Mouse (Mus musculus) CH12.LX (cell line): ENCODE measurements at regions not wholly inside any gene's neighbourhood (a gene's known extent, or its start where the extent isn't known, plus 50 kb on each side); places are given as distances from the start of the nearest gene placed in this dataset.

ENCODE experiments used
- DNase-seq: peaks from one replicate; pipeline ENCODE4 v3.0.0-alpha.2; 2013; ENCODE audit errors: extremely low read depth
- H3K27ac ChIP-seq: 2 replicates; pipeline ENCODE4 v1.5.1; 2012; ENCODE audit warnings: low read depth, mild to moderate bottlenecking, control low read depth, moderate library complexity; ENCODE audit not compliant: insufficient read depth
- H3K27me3 ChIP-seq: replicated peaks from 2 replicates; pipeline ENCODE3; 2012; ENCODE audit warnings: inconsistent platforms
- H3K36me3 ChIP-seq, 2 experiments: replicated peaks in 1 of 2; 2 replicates each; pipeline versions ENCODE3 to v1.6.1; 2012; ENCODE audit warnings: inconsistent platforms in 1 of 2, low read length in 1 of 2, mild to moderate bottlenecking in 1 of 2, mixed read lengths in 1 of 2, moderate library complexity in 1 of 2; ENCODE audit not compliant: control insufficient read depth in 1 of 2, insufficient read depth in 1 of 2
- H3K4me1 ChIP-seq, 2 experiments: 2 replicates each; pipeline ENCODE4 v1.6.1; 2012; ENCODE audit warnings: inconsistent platforms in 1 of 2, moderate library complexity in 1 of 2; ENCODE audit not compliant: insufficient read depth in 2 of 2, control insufficient read depth in 1 of 2
- H3K4me2 ChIP-seq: 2 replicates; pipeline ENCODE4 v1.6.1; 2012; ENCODE audit warnings: low read depth, mild to moderate bottlenecking, control low read depth; ENCODE audit not compliant: poor library complexity, insufficient read depth, severe bottlenecking
- H3K4me3 ChIP-seq, 3 experiments: fragments of 150-350 bp in 1 of 3; sonication (generic) in 1 of 3; replicated peaks in 1 of 3; 2 replicates each; pipeline versions ENCODE3 to v1.5.1; 2011 to 2012; ENCODE audit warnings: low read depth in 2 of 3, low read length in 2 of 3, mild to moderate bottlenecking in 2 of 3, moderate library complexity in 2 of 3, control low read depth in 1 of 3, improper control_type of control experiment in 1 of 3, inconsistent platforms in 1 of 3, mixed read lengths in 1 of 3; ENCODE audit not compliant: poor library complexity in 1 of 3
- H3K79me2 ChIP-seq: replicated peaks from 2 replicates; pipeline ENCODE4 v1.6.1; 2012; ENCODE audit warnings: mild to moderate bottlenecking, moderate library complexity; ENCODE audit not compliant: control insufficient read depth, poor library complexity, insufficient read depth, severe bottlenecking; ENCODE audit errors: extremely low read depth
- H3K9ac ChIP-seq: 2 replicates; pipeline ENCODE4 v1.6.1; 2012; ENCODE audit warnings: low read depth, mild to moderate bottlenecking, control low read depth, moderate library complexity; ENCODE audit not compliant: insufficient read depth
- H3K9me3 ChIP-seq: replicated peaks from 2 replicates; pipeline ENCODE3; 2012; ENCODE audit warnings: low read length, inconsistent platforms, mixed read lengths
- BHLHE40 ChIP-seq: IDR thresholded peaks from 2 replicates; pipeline ENCODE4 v1.6.1; 2011; ENCODE audit warnings: mild to moderate bottlenecking, low read depth, low read length, improper control_type of control experiment
- CHD1 ChIP-seq: IDR thresholded peaks from 2 replicates; pipeline ENCODE4 v1.6.1; 2012; ENCODE audit warnings: low read depth, low read length, improper control_type of control experiment, inconsistent platforms
- CHD2 ChIP-seq: IDR thresholded peaks from 2 replicates; pipeline ENCODE4 v1.6.1; 2011; ENCODE audit warnings: low read length, improper control_type of control experiment
- CTCF ChIP-seq, 2 experiments: IDR thresholded peaks in 1 of 2; conservative IDR thresholded peaks in 1 of 2; 2 replicates each; pipeline ENCODE4 v1.5.1; 2011 to 2012; ENCODE audit warnings: low read depth in 2 of 2, low read length in 2 of 2, improper control_type of control experiment in 1 of 2, inconsistent platforms in 1 of 2, mild to moderate bottlenecking in 1 of 2, moderate library complexity in 1 of 2
- E2F4 ChIP-seq: IDR thresholded peaks from 2 replicates; pipeline ENCODE4 v1.6.1; 2011; ENCODE audit warnings: low read depth, low read length, improper control_type of control experiment; ENCODE audit not compliant: insufficient replicate concordance
- ELF1 ChIP-seq: IDR thresholded peaks from 2 replicates; pipeline ENCODE4 v1.6.1; 2014; ENCODE audit warnings: low read depth, mild to moderate bottlenecking, inconsistent platforms, low read length, improper control_type of control experiment
- EP300 ChIP-seq: IDR thresholded peaks from 2 replicates; pipeline ENCODE4 v1.6.1; 2011; ENCODE audit warnings: low read length, improper control_type of control experiment
- ETS1 ChIP-seq: conservative IDR thresholded peaks from 2 replicates; pipeline ENCODE4 v1.6.1; 2012; ENCODE audit warnings: low read depth, mild to moderate bottlenecking, inconsistent platforms, low read length, improper control_type of control experiment, moderate library complexity
- HCFC1 ChIP-seq: IDR thresholded peaks from 2 replicates; pipeline ENCODE4 v1.6.1; 2012; ENCODE audit warnings: low read depth, mild to moderate bottlenecking, inconsistent platforms, low read length, improper control_type of control experiment
- IRF4 ChIP-seq: IDR thresholded peaks from 2 replicates; pipeline ENCODE4 v1.6.1; 2014; ENCODE audit warnings: low read depth, mild to moderate bottlenecking, inconsistent platforms, low read length, improper control_type of control experiment
- JUN ChIP-seq: IDR thresholded peaks from 2 replicates; pipeline ENCODE4 v1.6.1; 2011; ENCODE audit warnings: low read depth, mild to moderate bottlenecking, low read length, improper control_type of control experiment, moderate library complexity; ENCODE audit not compliant: insufficient read depth
- JUND ChIP-seq: conservative IDR thresholded peaks from 2 replicates; pipeline ENCODE4 v1.6.1; 2011; ENCODE audit warnings: low read depth, low read length, improper control_type of control experiment
- KAT2A ChIP-seq: IDR thresholded peaks from 2 replicates; pipeline ENCODE4 v1.6.1; 2012; ENCODE audit warnings: low read length, improper control_type of control experiment, inconsistent platforms; ENCODE audit not compliant: insufficient replicate concordance
- MAFK ChIP-seq: IDR thresholded peaks from 2 replicates; pipeline ENCODE4 v1.6.1; 2011; ENCODE audit warnings: low read length, improper control_type of control experiment; ENCODE audit not compliant: insufficient replicate concordance
- MAX ChIP-seq: IDR thresholded peaks from 2 replicates; pipeline ENCODE4 v1.6.1; 2011; ENCODE audit warnings: low read length, improper control_type of control experiment
- MAZ ChIP-seq: IDR thresholded peaks from 2 replicates; pipeline ENCODE4 v1.6.1; 2012; ENCODE audit warnings: low read depth, mild to moderate bottlenecking, inconsistent platforms, low read length, improper control_type of control experiment, moderate library complexity
- MEF2A ChIP-seq: IDR thresholded peaks from 2 replicates; pipeline ENCODE4 v1.6.1; 2014; ENCODE audit warnings: low read depth, mild to moderate bottlenecking, inconsistent platforms, low read length, improper control_type of control experiment, borderline replicate concordance
- MXI1 ChIP-seq: IDR thresholded peaks from 2 replicates; pipeline ENCODE4 v1.6.1; 2011; ENCODE audit warnings: mild to moderate bottlenecking, low read depth, low read length, improper control_type of control experiment
- MYC ChIP-seq: IDR thresholded peaks from 2 replicates; pipeline ENCODE4 v1.6.1; 2011; ENCODE audit warnings: low read depth, mild to moderate bottlenecking, improper control_type of control experiment, low read length
- NELFE ChIP-seq: IDR thresholded peaks from 2 replicates; pipeline ENCODE4 v1.6.1; 2011; ENCODE audit warnings: low read depth, low read length, improper control_type of control experiment
- POLR2A ChIP-seq: IDR thresholded peaks from 2 replicates; pipeline ENCODE4 v1.6.1; 2011; ENCODE audit warnings: low read depth, mild to moderate bottlenecking, improper control_type of control experiment, low read length
- POLR2AphosphoS2 ChIP-seq: IDR thresholded peaks from 2 replicates; pipeline ENCODE4 v1.6.1; 2011; ENCODE audit warnings: low read depth, low read length, improper control_type of control experiment
- SMC3 ChIP-seq: IDR thresholded peaks from 2 replicates; pipeline ENCODE4 v1.6.1; 2011; ENCODE audit warnings: low read depth, low read length, improper control_type of control experiment
- TBP ChIP-seq: conservative IDR thresholded peaks from 2 replicates; pipeline ENCODE4 v1.6.1; 2011; ENCODE audit warnings: low read depth, low read length, improper control_type of control experiment
- USF1 ChIP-seq: IDR thresholded peaks from 2 replicates; pipeline ENCODE4 v1.6.1; 2014; ENCODE audit warnings: low read depth, mild to moderate bottlenecking, inconsistent platforms, low read length, improper control_type of control experiment
- USF2 ChIP-seq: conservative IDR thresholded peaks from 2 replicates; pipeline ENCODE4 v1.6.1; 2011; ENCODE audit warnings: low read depth, low read length, improper control_type of control experiment
- ZNF384 ChIP-seq: IDR thresholded peaks from 2 replicates; pipeline ENCODE4 v1.6.1; 2012; ENCODE audit warnings: low read depth, low read length, improper control_type of control experiment, inconsistent platforms
- dilution Hi-C: fragments of 300-500 bp; cut with MboI; formaldehyde crosslinking; loops from 2 replicates; pipeline ENCODE4 v1.14.3; 2020; ENCODE audit warnings: low sequenced_read_pairs; ENCODE audit not compliant: extremely low pct_unique_long_range_greater_than_20kb, extremely low pct_ligation_motif_present
- in situ Hi-C: fragments of 300-500 bp; cut with MboI; formaldehyde crosslinking; loops from 3 replicates; pipeline ENCODE4 v1.14.3; 2019; ENCODE audit warnings: low sequenced_read_pairs, low pct_ligation_motif_present, low pct_unique_long_range_greater_than_20kb, mixed read lengths

DNA sequence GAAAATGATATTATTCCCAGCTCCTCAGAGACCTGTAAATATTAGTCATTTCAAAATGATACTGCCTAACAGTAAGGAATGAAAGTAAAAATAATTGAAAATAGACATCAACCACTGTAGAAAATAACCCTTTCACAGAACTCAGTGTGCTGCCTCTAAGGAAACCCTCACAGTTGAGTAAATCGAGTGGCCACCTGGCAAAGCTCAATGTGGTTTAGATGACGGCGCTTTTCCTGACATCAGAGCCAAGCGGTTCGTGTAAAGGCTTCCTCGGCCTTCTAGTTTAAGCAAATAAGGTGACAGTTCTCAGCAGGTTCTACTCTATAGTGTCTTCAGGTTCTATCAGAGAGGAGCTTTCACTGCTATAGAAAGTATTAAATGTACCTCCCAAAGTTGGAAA, 379.9 kb upstream of the Nova1 start:
- H3K4me1 ChIP-seq = peaks cover 0 to 20% of the 10 kb centered on the region in 2 experiments; a peak in 2 of 4 replicates
- H3K27ac ChIP-seq = no peak overlapping the region
- H3K9me3 ChIP-seq = no peaks in the 10 kb centered on the region
- H3K9ac ChIP-seq = no peak overlapping the region
- H3K4me3 ChIP-seq = no peak overlapping the region
- dilution Hi-C loops (no loop called here), in situ Hi-C loops (no loop called here)
- TF ChIP-seq POLR2A (no peak), EP300 (no peak), USF1 (no peak), NELFE (no peak), TBP (no peak), CTCF (conservative IDR thresholded peaks at IDR 0.05 in 1 of 2, IDR thresholded peaks at IDR 0.05 in 1 of 2; ENCODE audit: low read depth in 2 of 2, low read length in 2 of 2) (no peak), E2F4 (no peak), BHLHE40 (no peak), JUN (no peak), SMC3 (no peak), MEF2A (no peak), CHD2 (no peak), IRF4 (no peak), ETS1 (no peak), MAZ (no peak)
- no peak overlapping the region for H3K4me2 ChIP-seq
- peak; percentile 59 for DNase-seq
- H3K79me2 ChIP-seq = no peaks in the 10 kb centered on the region
- no peaks in the 10 kb centered on the region for H3K27me3 ChIP-seq
- H3K36me3 ChIP-seq = no peaks in the 10 kb centered on the region

DNA sequence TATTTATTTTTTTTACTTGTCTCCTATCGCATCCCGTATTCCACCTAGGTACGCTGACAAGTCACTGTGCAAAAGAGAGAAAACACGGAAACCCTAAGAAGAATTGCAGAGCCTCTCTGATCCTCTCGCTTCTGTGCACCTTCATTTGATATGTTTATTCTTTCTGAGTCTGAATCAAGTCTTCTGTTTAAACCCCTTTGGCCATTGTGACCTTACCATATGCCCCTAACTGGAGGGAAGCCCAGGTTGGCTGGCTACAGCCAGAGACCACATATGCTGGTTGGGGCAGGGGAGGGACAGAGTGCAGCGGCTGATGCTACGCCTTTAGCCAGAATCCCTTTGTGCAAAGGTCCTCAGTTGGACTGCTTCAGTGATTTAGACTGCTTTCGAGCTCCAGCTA, 346.0 kb upstream of the Nova1 start:
- in situ Hi-C loops = no loop called here
- dilution Hi-C loops = no loop called here
- Histone ChIP-seq H3K79me2 (no peaks in the 10 kb centered on the region), H3K4me1 (no peaks in the 10 kb centered on the region), H3K9ac (no peak overlapping the region)
- no peak for DNase-seq
- TF ChIP-seq JUN (no peak), EP300 (no peak), USF1 (no peak)
- TF ChIP-seq, all 38 proteins: peak for 0
- Histone ChIP-seq H3K27me3 (no peaks in the 10 kb centered on the region), H3K27ac (no peak overlapping the region), H3K4me2 (no peak overlapping the region), H3K36me3 (no peaks in the 10 kb centered on the region), H3K4me3 (no peak overlapping the region), H3K9me3 (no peaks in the 10 kb centered on the region)

DNA sequence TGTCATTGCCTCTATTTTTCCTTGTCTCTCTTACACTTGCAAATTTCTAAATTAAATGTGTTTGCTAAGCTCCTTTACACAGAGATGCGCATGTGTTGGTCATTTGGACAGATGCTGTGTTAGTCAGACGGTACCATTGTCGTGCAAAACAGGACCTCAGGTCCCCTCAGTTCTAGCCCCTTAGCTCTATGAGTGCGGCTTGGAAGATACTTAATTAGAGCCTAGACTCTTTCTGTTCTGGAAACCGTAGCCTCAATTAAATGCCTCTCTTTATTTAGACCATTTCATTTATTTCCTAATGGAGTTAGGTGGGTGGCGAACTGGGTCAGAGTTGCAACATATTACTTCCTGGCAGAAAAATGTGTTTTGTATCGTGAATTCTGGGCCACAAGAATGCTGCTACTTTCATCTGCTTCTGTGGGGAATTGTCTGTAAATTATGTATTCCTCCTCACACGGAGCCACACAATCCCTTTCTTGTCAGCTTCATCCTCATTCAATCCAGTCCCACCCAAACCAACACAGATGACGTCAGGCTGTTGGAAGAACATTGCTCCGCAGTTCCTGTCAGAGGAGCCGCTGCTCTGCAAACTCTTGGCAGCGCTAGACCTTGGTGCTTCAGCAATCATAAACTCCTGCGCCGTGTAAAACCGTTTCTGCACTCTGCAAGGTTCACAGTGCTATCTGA, 345.4 kb upstream of the Nova1 start:
- H3K9ac ChIP-seq = no peak overlapping the region
- in situ Hi-C loops (no loop called here), dilution Hi-C loops (no loop called here)
- H3K4me2 ChIP-seq = no peak overlapping the region
- H3K4me3 ChIP-seq = no peak overlapping the region
- no peaks in the 10 kb centered on the region for H3K27me3 ChIP-seq
- H3K4me1 ChIP-seq = no peaks in the 10 kb centered on the region
- no peaks in the 10 kb centered on the region for H3K36me3 ChIP-seq
- H3K79me2 ChIP-seq = no peaks in the 10 kb centered on the region
- no peaks in the 10 kb centered on the region for H3K9me3 ChIP-seq
- no peak for DNase-seq
- no peak overlapping the region for H3K27ac ChIP-seq
- TF ChIP-seq JUN = no peak
- no peak for TF ChIP-seq USF2
- TF ChIP-seq MAFK = no peak
- TF ChIP-seq BHLHE40 = no peak
- no peak for TF ChIP-seq ZNF384
- TF ChIP-seq MXI1 = no peak
- TF ChIP-seq MAX = no peak
- no peak for TF ChIP-seq POLR2AphosphoS2
- no peak for TF ChIP-seq HCFC1
- TF ChIP-seq ELF1 = no peak
- TF ChIP-seq KAT2A = no peak
- no peak for TF ChIP-seq E2F4
- no peak for TF ChIP-seq CHD1
- no peak for TF ChIP-seq POLR2A
- TF ChIP-seq ETS1 = no peak
- no peak for TF ChIP-seq JUND
- TF ChIP-seq MYC = no peak
